Mouse (Mus musculus) neural tube, embryonic 12.5 days (tissue): ENCODE results near the gene Rsrc1. TPM values are rescaled to one million over a fixed set of nuclear protein-coding genes. Genes with fewer than 3 reads are reported as not detected.

Experiments
- ATAC-seq: fragments of 200-750 bp; cut with Nextera tagmentation; 2 replicates; pipeline ENCODE4 v1.8.0; 2017; ENCODE audit warnings: low read depth, mild to moderate bottlenecking, moderate TSS enrichment, moderate library complexity; ENCODE audit not compliant: low FRiP score
- H3K27ac ChIP-seq: fragments of 300-500 bp; sonication (generic); 2 replicates; pipeline ENCODE4 v1.5.1; 2016
- H3K27me3 ChIP-seq: fragments of 300-500 bp; sonication (generic); replicated peaks from 2 replicates; pipeline ENCODE4 v1.6.1; 2016; ENCODE audit warnings: mild to moderate bottlenecking
- H3K36me3 ChIP-seq: fragments of 300-500 bp; sonication (generic); 2 replicates; pipeline ENCODE4 v1.6.1; 2016; ENCODE audit warnings: mild to moderate bottlenecking
- H3K4me1 ChIP-seq: fragments of 300-500 bp; sonication (generic); 2 replicates; pipeline ENCODE4 v1.6.1; 2016
- H3K4me2 ChIP-seq: fragments of 300-500 bp; sonication (generic); replicated peaks from 2 replicates; pipeline ENCODE4 v1.6.1; 2016; ENCODE audit warnings: mild to moderate bottlenecking
- H3K4me3 ChIP-seq: fragments of 300-500 bp; sonication (generic); 2 replicates; pipeline ENCODE4 v1.5.1; 2016
- H3K9ac ChIP-seq: fragments of 300-500 bp; sonication (generic); 2 replicates; pipeline ENCODE4 v1.6.1; 2016; ENCODE audit warnings: mild to moderate bottlenecking
- H3K9me3 ChIP-seq: fragments of 300-500 bp; sonication (generic); 2 replicates; pipeline ENCODE4 v1.6.1; 2016; ENCODE audit warnings: mild to moderate bottlenecking
- WGBS: fragments of 180-500 bp; shearing (Covaris S2); methylation state at CpG from one replicate; pipeline ENCODE4 v1.1.7; 2016; 5-methylcytosine and 5-hydroxymethylcytosine counted together
- polyA plus RNA-seq: library from polyadenylated mRNA; unstranded; fragments of >200 nt; fragmentation: Nextera tagmentation; extraction: Ambion mirVana; gene quantifications from 2 replicates; pipeline ENCODE4 v1.2.1, GENCODE M21; 2016

Gene Rsrc1
- polyA plus RNA-seq, 1 experiment from 2014 or later = 46.7 TPM

DNA sequence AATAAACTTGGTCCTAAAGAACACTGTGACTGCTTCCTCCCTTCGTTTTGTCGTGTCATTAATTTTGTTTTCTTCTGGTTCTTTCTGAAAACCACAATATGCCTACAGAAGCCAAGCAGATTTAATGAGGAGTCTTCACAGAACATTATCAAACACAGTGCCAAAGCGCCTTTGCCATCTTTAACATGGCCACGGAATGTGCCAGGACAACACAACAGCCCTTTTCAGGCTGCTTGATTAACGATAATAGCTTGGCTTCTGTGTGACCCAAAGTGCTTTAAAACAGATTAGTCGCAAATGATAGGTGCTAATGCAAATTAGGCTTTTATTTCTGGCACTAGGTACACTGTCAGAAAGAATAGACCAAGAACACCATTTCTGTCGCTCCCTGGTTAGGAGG lies 377.2 kb downstream of the Rsrc1 start:
- Histone ChIP-seq H3K27ac (no peak overlapping the region), H3K4me3 (no peak overlapping the region), H3K9me3 (no peaks in the 10 kb centered on the region), H3K4me1 (no peaks in the 10 kb centered on the region), H3K4me2 (no peak overlapping the region), H3K36me3 (no peaks in the 10 kb centered on the region), H3K9ac (no peak overlapping the region), H3K27me3 (no peaks in the 10 kb centered on the region)
- no peak for ATAC-seq
- 38% methylated on average over 7 of the region's 7 CpGs for WGBS

DNA sequence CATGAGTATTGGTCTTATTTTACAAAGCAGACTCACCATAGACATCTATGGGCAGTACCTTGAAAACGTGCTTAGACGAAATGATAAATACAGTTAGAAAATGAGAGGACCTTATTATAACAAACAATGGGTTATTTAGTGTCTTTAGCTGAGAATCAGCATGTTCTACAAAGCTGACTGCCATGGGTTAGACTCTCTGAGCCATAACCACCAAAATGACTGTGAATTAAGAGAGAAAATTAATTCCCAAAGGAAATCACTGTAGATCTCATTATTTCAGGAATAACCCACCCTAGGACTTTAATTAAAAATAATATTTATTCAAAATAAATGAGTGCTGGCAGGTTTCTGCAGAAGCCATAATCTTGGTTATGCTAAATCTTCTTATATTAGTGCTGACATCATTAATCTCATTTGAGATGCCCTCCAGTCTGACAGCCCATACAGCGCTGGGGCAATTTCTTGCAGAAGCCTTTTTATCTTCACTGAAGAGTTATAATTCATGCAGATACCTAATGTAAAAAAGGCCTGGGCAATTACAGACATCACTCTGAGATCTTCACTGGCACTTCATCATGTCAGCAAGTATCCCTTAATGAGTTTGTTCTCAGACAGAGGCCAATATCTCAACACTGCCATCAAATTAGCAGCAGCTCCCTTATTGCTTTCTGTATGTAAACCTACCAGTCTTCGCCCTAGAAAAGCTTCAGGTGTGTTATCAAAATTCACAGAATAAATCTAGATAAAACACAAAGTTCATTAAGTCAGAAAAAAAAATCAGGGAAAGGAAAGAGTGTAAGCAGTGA lies 385.1 kb downstream of the Rsrc1 start:
- Histone ChIP-seq H3K27ac (no peak overlapping the region), H3K4me1 (no peaks in the 10 kb centered on the region), H3K9me3 (no peaks in the 10 kb centered on the region), H3K9ac (no peak overlapping the region), H3K4me3 (no peak overlapping the region), H3K4me2 (no peak overlapping the region), H3K36me3 (no peaks in the 10 kb centered on the region), H3K27me3 (0 out of 2 replicates have a peak, but pooled peaks cover 4% of the 10 kb centered on the region)
- ATAC-seq = peak; percentile 48; the same call in 1 of the 2 replicates
- 66% methylated on average over 4 of the region's 4 CpGs for WGBS

- H3K4me3 ChIP-seq = no peak overlapping the region
- H3K4me2 ChIP-seq = no peak overlapping the region
- ATAC-seq = no peak
- H3K36me3 ChIP-seq = no peaks in the 10 kb centered on the region
- no peak overlapping the region for H3K27ac ChIP-seq
- H3K9ac ChIP-seq = no peak overlapping the region
- H3K9me3 ChIP-seq = no peaks in the 10 kb centered on the region
- no peaks in the 10 kb centered on the region for H3K4me1 ChIP-seq
- WGBS = 84% methylated on average over 6 of the region's 6 CpGs
- H3K27me3 ChIP-seq = 0 out of 2 replicates have a peak, but pooled peaks cover 4% of the 10 kb centered on the region
Measured at GRCm38 (mm10) chr3:67367481-67367880, 386.3 kb downstream of the Rsrc1 start.

DNA sequence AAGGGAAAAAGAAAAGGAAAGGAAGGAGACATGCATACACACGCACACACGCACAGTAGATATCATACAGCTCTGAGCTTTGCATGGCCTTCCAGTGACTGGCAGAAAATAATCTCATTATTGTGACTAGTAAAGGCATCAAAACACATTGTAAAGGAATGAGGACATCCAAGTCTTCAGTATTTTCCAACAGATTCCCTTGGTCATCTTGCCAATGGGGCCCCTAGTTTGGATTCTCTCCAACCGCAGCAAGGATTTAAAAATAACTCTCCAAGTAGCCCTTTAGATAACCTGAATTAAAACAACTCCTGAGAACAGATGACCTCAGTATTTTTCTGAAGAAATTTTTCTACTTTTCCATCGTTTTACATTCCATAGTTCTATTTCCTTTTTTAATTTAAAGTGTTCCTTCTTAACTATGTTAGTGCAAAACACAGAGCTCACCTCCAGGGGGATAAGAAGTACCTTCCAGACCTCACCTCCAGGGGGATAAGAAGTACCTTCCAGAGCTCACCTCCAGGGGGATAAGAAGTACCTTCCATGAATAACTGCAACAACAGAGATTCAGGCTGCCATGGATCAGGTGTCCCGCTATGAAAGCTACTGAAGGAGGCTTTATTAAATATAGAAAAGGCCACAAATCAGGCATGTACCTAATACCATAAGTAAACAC lies 388.4 kb downstream of the Rsrc1 start:
- WGBS = 84% methylated on average over 5 of the region's 5 CpGs
- no peak for ATAC-seq
- H3K27me3 ChIP-seq = peaks cover 10% of the 10 kb centered on the region; the same call in 1 of the 2 replicates
- H3K4me3 ChIP-seq = no peak overlapping the region
- H3K27ac ChIP-seq = no peak overlapping the region
- H3K4me2 ChIP-seq = no peak overlapping the region
- no peaks in the 10 kb centered on the region for H3K36me3 ChIP-seq
- H3K9me3 ChIP-seq = no peaks in the 10 kb centered on the region
- peaks cover 2% of the 10 kb centered on the region; the same call in 1 of the 2 replicates for H3K4me1 ChIP-seq
- H3K9ac ChIP-seq = no peak overlapping the region

DNA sequence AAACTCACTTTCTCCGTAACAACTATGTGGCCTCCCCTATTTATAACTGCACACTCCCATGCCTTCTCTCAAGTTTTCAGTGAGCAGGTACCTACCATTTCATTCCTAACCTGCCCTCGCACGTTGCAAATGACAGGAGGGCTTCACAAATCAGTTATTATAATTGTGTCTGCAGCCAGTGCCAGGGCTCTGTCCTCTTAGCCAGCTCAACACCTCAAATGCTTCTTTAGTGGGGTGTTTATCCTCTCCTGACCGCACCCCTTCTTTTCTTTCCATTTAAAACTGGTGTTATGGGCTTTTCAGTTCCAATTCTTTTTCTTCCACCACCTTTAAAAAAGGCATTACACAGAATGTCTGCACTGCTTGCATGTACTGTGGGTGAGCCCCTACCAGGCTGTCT lies 391.0 kb downstream of the Rsrc1 start:
- no peaks in the 10 kb centered on the region for H3K36me3 ChIP-seq
- H3K9ac ChIP-seq = no peak overlapping the region
- no peak overlapping the region for H3K4me3 ChIP-seq
- WGBS = 76% methylated on average over 4 of the region's 4 CpGs
- peaks cover 10% of the 10 kb centered on the region; the same call in 1 of the 2 replicates for H3K27me3 ChIP-seq
- H3K4me1 ChIP-seq = peaks cover 3% of the 10 kb centered on the region; the same call in 1 of the 2 replicates
- H3K9me3 ChIP-seq = no peaks in the 10 kb centered on the region
- H3K27ac ChIP-seq = no peak overlapping the region
- ATAC-seq = no peak
- no peak overlapping the region for H3K4me2 ChIP-seq

DNA sequence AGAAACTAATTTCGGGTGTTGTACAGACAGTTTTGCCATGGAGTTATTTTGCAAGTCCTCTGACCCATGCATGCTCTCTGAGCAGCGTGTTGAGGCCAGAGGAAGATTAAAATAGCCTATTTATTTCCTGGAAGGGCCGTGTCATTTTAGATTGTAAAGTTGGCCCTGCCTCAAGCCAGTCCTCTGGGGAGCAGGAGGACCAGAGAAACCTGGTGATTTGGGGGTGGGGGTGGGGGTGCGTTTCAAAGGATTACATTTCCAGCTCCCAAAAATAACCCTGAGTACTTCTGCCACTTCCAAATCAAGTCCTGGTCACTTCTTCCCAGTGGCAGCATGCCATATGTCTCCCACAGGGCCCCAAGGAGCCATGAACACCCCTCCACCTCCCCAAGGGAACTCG lies 391.6 kb downstream of the Rsrc1 start:
- Histone ChIP-seq H3K4me1 (peaks cover 3% of the 10 kb centered on the region; the same call in 1 of the 2 replicates), H3K4me2 (no peak overlapping the region), H3K27ac (no peak overlapping the region), H3K9ac (no peak overlapping the region), H3K4me3 (no peak overlapping the region), H3K9me3 (no peaks in the 10 kb centered on the region), H3K27me3 (peaks cover 10% of the 10 kb centered on the region; the same call in 1 of the 2 replicates), H3K36me3 (no peaks in the 10 kb centered on the region)
- no peak for ATAC-seq
- 58% methylated on average over 5 of the region's 5 CpGs for WGBS

GRCm38 (mm10) chr3:67373872-67374271 lies 392.7 kb downstream of the Rsrc1 start, which contains the start of gene Mlf1:
Mlf1 (plus strand) TSS chr3:67374097.
- Histone ChIP-seq H3K9ac (peak within 1 kb of the TSS; percentile 61), H3K27me3 (peaks cover 10% of the 10 kb centered on the region; the same call in 1 of the 2 replicates), H3K4me1 (peaks cover 3% of the 10 kb centered on the region; the same call in 1 of the 2 replicates), H3K4me2 (peak within 1 kb of the TSS; percentile 88), H3K9me3 (no peaks in the 10 kb centered on the region), H3K4me3 (peak within 1 kb of the TSS; percentile 48), H3K27ac (no peak within 1 kb of the TSS), H3K36me3 (no peaks in the 10 kb centered on the region)
- peak; percentile 97 for ATAC-seq
- under 1% methylated on average over 35 of the region's 35 CpGs for WGBS

DNA sequence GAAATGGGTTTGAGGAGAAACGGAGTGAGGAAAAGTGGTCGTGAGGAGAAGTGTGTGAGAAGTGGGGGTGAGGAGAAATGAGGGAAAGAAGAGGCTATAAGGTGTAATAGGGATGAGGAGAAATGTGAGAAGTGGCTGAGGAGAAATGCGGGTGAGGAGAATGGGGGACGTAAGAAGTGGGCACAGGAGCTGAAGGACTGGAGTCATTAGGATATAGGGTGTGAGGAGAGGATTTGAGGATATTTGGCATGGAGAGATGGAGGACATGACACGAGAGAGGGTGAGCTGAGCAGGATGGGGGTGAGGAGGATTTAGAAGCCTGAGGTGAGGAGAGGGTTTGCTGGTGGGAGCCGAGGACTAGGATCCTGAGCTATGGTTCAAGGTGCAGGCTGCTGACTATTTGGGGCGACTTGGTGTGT lies 393.2 kb downstream of the Rsrc1 start:
- Histone ChIP-seq H3K27me3 (peaks cover 10% of the 10 kb centered on the region; the same call in 1 of the 2 replicates), H3K9me3 (no peaks in the 10 kb centered on the region), H3K4me2 (peak overlapping the region; percentile 88), H3K27ac (no peak overlapping the region), H3K36me3 (no peaks in the 10 kb centered on the region), H3K4me3 (peak overlapping the region; percentile 48), H3K4me1 (peaks cover 3% of the 10 kb centered on the region; the same call in 1 of the 2 replicates), H3K9ac (peak overlapping the region; percentile 61)
- WGBS = 34% methylated on average over 7 of the region's 7 CpGs
- peak; percentile 54 for ATAC-seq

DNA sequence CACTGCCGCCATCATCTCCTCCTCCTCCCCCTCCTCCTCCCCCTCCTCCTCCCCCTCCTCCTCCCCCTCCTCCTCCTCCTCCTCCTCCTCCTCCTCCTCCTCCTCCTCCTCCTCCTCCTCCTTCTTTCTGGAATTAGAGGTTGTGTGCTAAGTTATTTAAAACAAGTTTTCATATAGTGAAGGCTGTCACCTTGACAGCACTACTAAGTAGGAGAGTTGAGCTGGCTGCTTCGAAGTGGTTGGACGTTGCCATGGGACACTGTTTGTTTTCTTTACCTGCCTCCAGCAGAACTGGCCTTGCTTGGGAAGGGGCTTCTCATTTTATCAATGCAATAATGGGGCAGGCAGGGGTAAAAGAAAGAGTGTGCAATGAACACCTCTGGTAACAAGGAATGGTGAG lies 393.9 kb downstream of the Rsrc1 start, which contains the start of gene Gm17402:
TSS of gene Gm17402 (minus strand) at position 101 of the 400 bp plus-strand sequence.
- Histone ChIP-seq H3K27ac (no peak within 1 kb of the TSS), H3K4me3 (peak within 1 kb of the TSS; percentile 48)
- WGBS = 54% methylated on average over 3 of the region's 3 CpGs

GRCm38 (mm10) chr3:67378215-67378614 lies 397.0 kb downstream of the Rsrc1 start:
- Histone ChIP-seq H3K4me2 (no peak overlapping the region), H3K9ac (no peak overlapping the region), H3K9me3 (no peaks in the 10 kb centered on the region), H3K27me3 (0 out of 2 replicates have a peak, but pooled peaks cover under 1% of the 10 kb centered on the region), H3K4me1 (peaks cover 3% of the 10 kb centered on the region; the same call in 1 of the 2 replicates), H3K36me3 (no peaks in the 10 kb centered on the region), H3K27ac (no peak overlapping the region), H3K4me3 (no peak overlapping the region)
- ATAC-seq = no peak

More for the DNA sequence above, 393.9 kb downstream of the Rsrc1 start, which contains the start of gene Gm17402:
- Histone ChIP-seq H3K4me2 (peak within 1 kb of the TSS; percentile 88), H3K9me3 (no peaks in the 10 kb centered on the region), H3K9ac (peak within 1 kb of the TSS; percentile 61), H3K36me3 (no peaks in the 10 kb centered on the region), H3K4me1 (peaks cover 3% of the 10 kb centered on the region; the same call in 1 of the 2 replicates), H3K27me3 (peaks cover 10% of the 10 kb centered on the region; the same call in 1 of the 2 replicates)
- ATAC-seq = no peak
